Mouse (Mus musculus) mature B cell (primary cell): ENCODE results near the gene Gmfg.

Experiments used
- in situ Hi-C: fragments of 300-500 bp; cut with MboI; formaldehyde crosslinking; loops from 2 replicates; pipeline ENCODE4 v1.14.3; 2019

Gmfg gene

DNA sequence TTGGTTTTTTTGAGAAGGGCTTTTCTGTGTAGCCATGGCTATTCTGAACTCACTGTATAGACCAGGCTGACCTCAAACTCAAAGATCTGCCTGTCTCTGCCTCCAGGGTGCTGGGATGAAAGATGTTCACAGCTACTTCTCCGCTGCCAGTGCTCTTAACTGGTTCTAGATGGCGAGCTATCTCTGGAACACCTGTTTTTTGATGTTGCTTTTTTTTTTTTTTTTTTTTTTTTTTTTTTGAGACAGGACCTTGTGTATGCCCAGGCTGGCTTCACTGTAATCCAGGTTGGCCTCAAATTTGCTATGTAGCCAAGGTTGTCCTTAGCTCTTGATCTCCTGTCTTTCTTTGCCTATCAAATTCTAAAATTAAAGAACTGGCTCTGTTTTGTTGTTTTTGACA, 1.5 kb downstream of the Gmfg start:
- in situ Hi-C loops = no loop called here

- in situ Hi-C loops = loop anchor here (10.0 kb wide), 1 partner anchor 164 kb away; no protein-coding TSS in a partner anchor
Observed at GRCm38 (mm10) chr7:28440739-28441138, 3.5 kb downstream of the Gmfg start.

DNA sequence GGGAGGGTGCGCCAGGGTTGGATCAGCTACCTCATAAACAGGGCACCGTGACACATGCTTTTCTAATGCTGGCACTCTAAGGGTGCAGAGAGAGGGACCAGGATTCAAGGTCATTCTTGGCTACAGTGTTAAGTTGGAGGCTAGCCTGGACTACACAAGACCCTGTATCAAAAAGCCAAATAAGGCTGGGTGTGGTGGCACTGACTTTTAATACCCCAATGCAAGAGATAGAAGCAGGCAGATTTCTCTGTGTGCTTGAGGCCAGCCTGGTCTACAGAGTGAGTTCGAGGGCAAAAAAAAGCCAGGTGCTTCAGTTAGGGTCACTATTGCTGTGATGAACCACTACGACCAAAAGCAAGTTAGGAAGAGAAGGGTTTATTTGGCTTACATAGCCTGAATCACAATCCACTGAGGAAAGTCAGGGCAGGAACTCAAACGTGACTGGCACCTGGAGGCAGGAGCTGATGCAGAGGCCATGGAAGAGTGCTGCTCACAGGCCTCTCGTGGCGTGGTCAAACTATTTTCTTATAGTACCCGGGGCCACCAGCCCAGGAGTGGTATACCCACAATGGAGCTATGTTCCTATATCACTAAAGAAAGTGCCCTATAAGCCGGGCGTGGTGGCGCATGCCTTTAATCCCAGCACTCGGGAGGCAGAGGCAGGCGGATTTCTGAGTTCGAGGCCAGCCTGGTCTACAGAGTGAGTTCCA, 4.7 kb downstream of the Gmfg start:
- in situ Hi-C loops = loop anchor here (10.0 kb wide), 1 partner anchor 163 kb away; no protein-coding TSS in a partner anchor

DNA sequence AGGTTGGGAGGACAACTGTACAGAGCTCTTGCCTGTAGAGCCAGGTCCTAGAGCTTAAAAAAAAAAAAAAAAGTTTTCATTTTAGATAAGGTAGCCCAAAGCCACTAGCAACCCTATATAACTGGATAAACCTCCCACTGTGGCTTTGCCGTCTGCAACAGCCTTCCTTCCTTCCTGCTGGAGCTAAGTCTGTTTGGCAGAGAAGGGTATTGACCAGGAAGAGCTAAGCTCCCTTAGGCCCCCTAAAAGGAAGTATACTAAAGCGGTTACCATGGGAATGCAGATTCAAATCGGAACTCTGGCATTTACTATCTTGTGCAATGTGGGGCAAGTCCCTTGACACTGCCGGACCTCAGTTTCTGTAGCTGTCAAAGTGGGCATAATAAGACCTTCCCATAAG, 5.4 kb downstream of the Gmfg start:
- in situ Hi-C loops = loop anchor here (10.0 kb wide), 1 partner anchor 162 kb away; no protein-coding TSS in a partner anchor

DNA sequence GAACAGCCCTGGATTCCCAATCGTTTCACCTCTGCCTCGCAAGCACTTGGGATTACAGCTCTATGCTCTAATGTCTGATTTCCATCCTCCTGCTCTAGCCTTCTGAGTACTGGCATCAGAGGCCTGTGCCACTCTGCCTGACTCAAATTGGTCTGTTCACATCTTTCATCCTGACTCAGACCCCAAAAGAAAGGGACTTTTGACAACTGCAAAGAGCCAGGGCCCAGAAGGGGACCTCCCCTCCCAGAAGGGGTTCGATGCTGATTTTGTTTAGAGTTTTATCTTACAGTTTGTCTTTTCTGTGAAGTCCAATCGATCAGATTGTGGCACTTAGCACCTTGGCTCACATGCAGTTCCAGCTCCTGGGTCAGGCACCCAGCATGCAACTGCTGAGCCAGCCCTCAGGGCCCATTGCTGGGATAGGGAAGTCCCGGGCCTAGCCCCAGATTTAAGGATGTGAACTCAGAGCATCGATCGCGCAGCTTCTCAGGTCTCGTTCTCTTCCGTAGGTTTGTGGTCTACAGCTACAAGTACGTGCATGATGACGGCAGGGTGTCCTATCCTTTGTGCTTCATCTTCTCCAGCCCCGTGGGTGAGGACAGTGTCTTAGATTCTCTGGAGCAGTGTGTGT, 7.2 kb downstream of the Gmfg start:
- in situ Hi-C loops = loop anchor here (10.0 kb wide), 1 partner anchor 160 kb away; no protein-coding TSS in a partner anchor

DNA sequence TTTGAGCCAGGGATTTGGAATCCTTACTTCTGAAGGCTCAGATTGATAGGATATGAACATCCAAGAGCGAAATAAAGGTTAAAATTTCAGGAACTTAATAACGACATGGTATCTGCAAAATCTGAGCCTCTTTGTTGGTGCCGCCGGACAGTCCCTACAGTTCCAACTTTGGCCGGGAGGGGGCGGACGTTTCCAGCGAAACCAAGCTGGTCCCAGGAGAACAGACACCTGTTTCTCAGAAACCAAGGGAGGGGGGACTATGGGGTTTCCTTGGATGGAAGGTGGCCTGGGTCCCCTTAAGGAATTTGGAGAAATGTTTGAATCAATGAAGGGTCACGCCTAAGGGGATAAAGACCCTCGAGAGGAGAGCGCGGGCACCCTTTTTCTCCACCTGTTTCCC, 9.2 kb downstream of the Gmfg start:
- in situ Hi-C loops = loop anchor here (10.0 kb wide), 1 partner anchor 158 kb away; no protein-coding TSS in a partner anchor

GRCm38 (mm10) chr7:28447101-28447830, 10.0 kb downstream of the Gmfg start:
- in situ Hi-C loops = loop anchor here (10.0 kb wide), 1 partner anchor 158 kb away; no protein-coding TSS in a partner anchor

GRCm38 (mm10) chr7:28447865-28448820, 10.9 kb downstream of the Gmfg start:
- in situ Hi-C loops = loop anchor here (10.0 kb wide), 1 partner anchor 157 kb away; no protein-coding TSS in a partner anchor

- in situ Hi-C loops = loop anchor here (5.0 kb wide), 1 partner anchor 81 kb away; no protein-coding TSS in a partner anchor
Observed at GRCm38 (mm10) chr7:28451531-28452360, 14.5 kb downstream of the Gmfg start, which contains the start of gene Lrfn1. Lrfn1 (plus strand) TSS chr7:28451980.

GRCm38 (mm10) chr7:28452361-28453005, 15.2 kb downstream of the Gmfg start:
- in situ Hi-C loops = loop anchor here (5.0 kb wide), 1 partner anchor 80 kb away; no protein-coding TSS in a partner anchor

DNA sequence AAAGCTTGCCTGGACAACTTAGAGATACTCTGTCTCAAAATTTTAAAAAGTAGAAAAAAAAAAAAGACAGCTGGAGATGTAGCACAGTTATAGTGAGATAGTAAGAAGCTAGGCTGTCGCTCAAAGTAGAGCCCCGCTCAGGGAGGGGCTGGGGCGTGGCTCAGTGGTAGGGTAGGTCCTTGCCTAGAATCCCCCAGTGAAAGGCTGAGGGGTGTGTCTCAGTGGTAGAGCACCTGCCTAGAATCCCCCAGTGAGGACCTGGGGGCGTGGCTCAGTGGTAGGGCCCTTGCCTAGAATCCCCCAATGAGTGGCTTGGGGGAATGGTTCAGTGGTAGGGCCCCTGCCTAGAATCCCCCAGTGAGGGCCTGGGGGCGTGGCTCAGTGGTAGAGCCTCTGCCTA, 23.1 kb downstream of the Gmfg start:
- in situ Hi-C loops = no loop called here

GRCm38 (mm10) chr7:28462769-28463168, 25.5 kb downstream of the Gmfg start:
- in situ Hi-C loops = no loop called here

DNA sequence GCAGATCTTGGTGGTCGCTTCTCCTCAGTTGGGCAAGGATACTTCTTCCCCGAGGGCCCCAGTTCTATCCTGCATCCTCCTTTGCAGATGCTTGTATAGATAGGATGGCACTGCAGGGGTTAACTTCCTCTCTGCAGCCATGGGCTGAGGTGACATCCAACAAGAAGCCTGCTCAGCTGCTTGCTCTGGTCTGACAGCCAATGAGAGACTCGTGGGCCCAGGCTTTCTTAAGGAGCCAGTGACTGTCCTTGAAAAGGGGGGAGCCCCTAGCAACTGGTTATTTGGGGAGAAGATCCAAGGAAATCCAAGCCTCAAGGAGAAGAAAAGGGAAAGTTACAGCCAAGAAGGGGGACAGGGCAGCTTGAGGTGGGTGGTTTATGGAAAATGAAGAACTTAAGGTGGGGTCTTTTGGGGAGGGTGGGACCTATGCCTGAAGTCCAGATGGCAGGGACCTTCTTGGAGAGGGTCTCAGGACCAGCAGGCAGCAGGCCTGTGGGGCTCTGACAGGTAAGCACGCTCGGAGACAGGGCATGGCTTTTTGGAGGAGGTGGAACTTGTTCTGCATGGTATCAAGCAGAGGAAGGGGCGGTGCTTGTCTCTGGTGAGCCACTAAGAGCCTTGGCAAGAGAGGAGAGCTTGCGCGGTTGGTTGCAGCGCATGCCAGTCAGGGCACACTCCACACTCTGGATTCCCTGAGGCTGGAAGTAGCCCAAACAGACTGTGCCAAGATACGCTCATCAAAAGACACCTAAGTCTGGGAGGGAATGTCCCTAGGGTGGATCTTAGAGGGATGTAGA, 27.4 kb downstream of the Gmfg start:
- in situ Hi-C loops = no loop called here

DNA sequence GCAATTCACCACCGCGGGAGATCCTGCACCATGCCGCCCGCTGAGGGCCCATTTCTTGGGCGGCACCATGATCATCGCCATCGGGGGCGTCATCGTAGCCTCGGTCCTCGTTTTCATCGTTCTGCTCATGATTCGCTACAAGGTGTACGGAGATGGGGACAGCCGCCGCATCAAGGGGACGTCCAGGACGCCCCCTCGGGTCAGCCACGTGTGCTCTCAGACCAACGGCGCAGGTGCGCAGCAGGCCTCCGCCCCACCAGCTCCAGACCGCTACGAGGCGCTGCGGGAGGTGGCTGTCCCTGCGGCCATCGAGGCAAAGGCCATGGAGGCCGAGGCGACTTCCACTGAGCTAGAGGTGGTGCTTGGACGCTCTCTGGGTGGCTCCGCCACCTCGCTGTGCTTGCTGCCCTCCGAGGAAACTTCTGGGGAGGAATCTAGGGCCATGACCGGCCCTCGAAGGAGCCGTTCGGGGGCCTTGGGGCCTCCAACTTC, 29.5 kb downstream of the Gmfg start:
- in situ Hi-C loops = no loop called here

- in situ Hi-C loops = no loop called here
Observed at GRCm38 (mm10) chr7:28467213-28467751, 30.0 kb downstream of the Gmfg start.

- in situ Hi-C loops = no loop called here
Observed at GRCm38 (mm10) chr7:28476191-28476590, 38.9 kb downstream of the Gmfg start.

DNA sequence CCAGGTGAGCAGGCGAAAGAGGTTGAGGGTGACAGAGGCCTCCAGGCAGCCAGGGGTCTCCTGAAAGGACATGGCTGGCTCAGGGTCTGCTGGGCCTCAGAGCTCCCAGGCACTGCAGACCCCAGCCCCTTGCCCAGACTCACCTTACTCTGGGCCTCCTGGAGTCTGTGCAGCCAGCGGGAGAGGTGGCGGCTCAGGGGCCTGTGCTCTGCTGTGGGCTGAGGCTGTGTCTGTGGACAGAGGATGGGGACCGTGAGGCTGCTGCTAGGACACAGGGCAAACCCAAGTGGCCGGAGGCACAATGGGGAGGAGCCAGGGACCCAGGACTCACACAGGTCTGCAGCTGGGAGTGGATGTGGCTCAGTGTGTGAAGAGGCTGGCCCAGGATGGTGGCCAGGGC, 40.1 kb downstream of the Gmfg start:
- in situ Hi-C loops = no loop called here

DNA sequence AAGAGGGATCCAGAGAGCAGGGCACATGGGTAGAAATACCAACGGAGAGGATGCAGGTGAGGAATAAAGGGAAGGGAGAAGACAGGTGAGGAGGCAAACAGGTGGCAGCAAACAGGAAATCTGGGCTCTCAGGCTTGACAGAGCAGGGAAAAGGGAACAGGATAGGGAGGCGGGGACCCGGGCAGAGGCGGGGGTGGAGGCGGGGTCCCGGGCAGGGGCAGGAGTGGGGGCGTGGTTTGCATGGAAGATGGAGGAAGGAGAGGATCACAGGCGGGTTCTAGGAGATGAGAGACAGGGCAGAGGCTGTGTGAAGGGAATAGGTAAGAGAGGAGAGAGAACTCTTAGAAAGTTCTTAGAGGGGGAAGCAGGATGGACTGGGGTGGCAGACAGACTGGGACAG, 41.6 kb downstream of the Gmfg start:
- in situ Hi-C loops = no loop called here
